Mouse (Mus musculus) kidney, postnatal 10 days (tissue): Measurements from ENCODE around the gene Tnf.

ENCODE experiments used
- DNase-seq: peaks from one replicate; pipeline ENCODE4 v3.0.0; 2021; ENCODE audit warnings: mixed read lengths

Gene Tnf

GRCm38 (mm10) chr17:35233114-35233980 is 31.5 kb upstream of the Tnf start, which contains the start of gene Atp6v1g2:
TSS of gene Atp6v1g2 (plus strand) at chr17:35233660.
- DNase-seq = no peak

GRCm38 (mm10) chr17:35232659-35233058 is 30.9 kb upstream of the Tnf start:
- DNase-seq = no peak

- peak; percentile 93 for DNase-seq
Measured at GRCm38 (mm10) chr17:35232043-35232442, 30.2 kb upstream of the Tnf start.

GRCm38 (mm10) chr17:35231022-35231421 is 29.2 kb upstream of the Tnf start:
- DNase-seq = no peak

GRCm38 (mm10) chr17:35226561-35227046 is 24.8 kb upstream of the Tnf start:
- DNase-seq = no peak

GRCm38 (mm10) chr17:35225456-35225855 is 23.6 kb upstream of the Tnf start:
- DNase-seq = no peak

GRCm38 (mm10) chr17:35224641-35225040 is 22.8 kb upstream of the Tnf start:
- DNase-seq = no peak

GRCm38 (mm10) chr17:35222299-35222698 is 20.5 kb upstream of the Tnf start:
- DNase-seq = peak; percentile 54

- peak; percentile 82 for DNase-seq
Measured at GRCm38 (mm10) chr17:35220156-35220952, 18.5 kb upstream of the Tnf start, which contains the start of gene Gm16181. TSS of gene Gm16181 (plus strand) at chr17:35220834.

GRCm38 (mm10) chr17:35219601-35220041 is 17.8 kb upstream of the Tnf start:
- DNase-seq = no peak

GRCm38 (mm10) chr17:35218516-35219193 is 16.8 kb upstream of the Tnf start:
- peak; percentile 66 for DNase-seq

GRCm38 (mm10) chr17:35213071-35213470 is 11.3 kb upstream of the Tnf start:
- DNase-seq = no peak

- DNase-seq = no peak
Measured at GRCm38 (mm10) chr17:35210593-35210992, 8.8 kb upstream of the Tnf start.

- no peak for DNase-seq
Measured at GRCm38 (mm10) chr17:35209785-35210535, 8.2 kb upstream of the Tnf start.

GRCm38 (mm10) chr17:35205380-35205769 is 3.6 kb upstream of the Tnf start:
- no peak for DNase-seq

GRCm38 (mm10) chr17:35204494-35205379 is 2.9 kb upstream of the Tnf start, which contains the start of gene Lta:
TSS of gene Lta (minus strand) at chr17:35205351.
- DNase-seq = no peak

- DNase-seq = no peak
Measured at GRCm38 (mm10) chr17:35202442-35202841, 635 bp upstream of the Tnf start.

GRCm38 (mm10) chr17:35201128-35201527 is 679 bp downstream of the Tnf start:
- no peak for DNase-seq

GRCm38 (mm10) chr17:35200398-35200797 is 1.4 kb downstream of the Tnf start:
- no peak for DNase-seq

- DNase-seq = no peak
Measured at GRCm38 (mm10) chr17:35198946-35199345, 2.9 kb downstream of the Tnf start.

- no peak for DNase-seq
Measured at GRCm38 (mm10) chr17:35198029-35198428, 3.8 kb downstream of the Tnf start.
